Mouse (Mus musculus) T-helper 17 cell (primary cell): ENCODE results near the gene Cracr2a.

Source experiments
- in situ Hi-C, 2 experiments: fragments of 300-600 bp; cut with MboI, MseI; formaldehyde crosslinking; loops; 1 replicate in 1 of 2; 2 replicates in 1 of 2; pipeline ENCODE4 v1.15.1; 2025; ENCODE audit warnings: high pct_unique_total_duplicates in 2 of 2

Cracr2a gene

GRCm38 (mm10) chr6:127565951-127566732, 5.0 kb downstream of the Cracr2a start:
- in situ Hi-C loops, result no loop called here

GRCm38 (mm10) chr6:127571849-127572550, 10.9 kb downstream of the Cracr2a start:
- in situ Hi-C loops, result no loop called here

- in situ Hi-C loops, result no loop called here
These were observed 12.8 kb downstream of the Cracr2a start for GRCm38 (mm10) chr6:127573779-127574463.

DNA sequence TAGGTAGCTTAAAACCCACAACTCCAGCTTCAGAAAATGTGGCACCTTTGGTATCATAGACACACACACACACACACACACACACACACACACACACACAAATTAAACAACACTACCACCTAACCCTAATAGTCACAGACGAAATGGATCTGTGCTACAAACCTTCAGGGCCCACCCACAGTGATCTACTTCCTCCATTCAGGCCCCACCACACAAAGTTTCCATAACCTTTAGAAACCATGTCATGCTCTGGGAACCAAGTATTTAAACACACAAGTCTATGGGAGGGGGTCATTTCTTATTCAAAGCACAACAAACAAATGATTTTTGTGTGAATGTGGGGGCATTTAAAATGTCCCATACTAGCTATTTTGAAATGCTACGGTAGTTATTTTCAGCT, 14.1 kb downstream of the Cracr2a start:
- in situ Hi-C loops, result no loop called here

- in situ Hi-C loops, result no loop called here
These were observed 16.6 kb downstream of the Cracr2a start for GRCm38 (mm10) chr6:127577688-127578087.

- in situ Hi-C loops, result no loop called here
These were observed 17.2 kb downstream of the Cracr2a start for GRCm38 (mm10) chr6:127578316-127578715.

DNA sequence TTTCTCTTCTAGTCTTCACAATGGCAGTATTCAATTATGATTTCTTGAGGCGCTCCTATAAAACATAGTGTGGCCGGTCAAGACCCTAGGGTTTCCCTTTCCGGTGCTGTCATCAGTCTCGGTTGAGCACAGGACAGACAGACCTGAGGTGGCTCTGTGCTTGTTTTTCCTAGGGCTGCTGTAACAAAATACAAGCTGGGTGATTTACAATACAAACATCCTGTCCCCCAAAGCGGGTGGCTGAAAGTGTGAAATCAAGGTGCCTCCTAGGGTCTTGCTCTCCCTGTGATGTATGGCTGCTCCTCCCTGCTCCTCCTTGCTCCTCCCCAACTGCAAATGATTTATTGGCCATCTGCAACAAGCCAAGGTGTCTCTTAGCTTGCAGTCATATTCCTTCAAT, 17.7 kb downstream of the Cracr2a start:
- in situ Hi-C loops, result no loop called here

DNA sequence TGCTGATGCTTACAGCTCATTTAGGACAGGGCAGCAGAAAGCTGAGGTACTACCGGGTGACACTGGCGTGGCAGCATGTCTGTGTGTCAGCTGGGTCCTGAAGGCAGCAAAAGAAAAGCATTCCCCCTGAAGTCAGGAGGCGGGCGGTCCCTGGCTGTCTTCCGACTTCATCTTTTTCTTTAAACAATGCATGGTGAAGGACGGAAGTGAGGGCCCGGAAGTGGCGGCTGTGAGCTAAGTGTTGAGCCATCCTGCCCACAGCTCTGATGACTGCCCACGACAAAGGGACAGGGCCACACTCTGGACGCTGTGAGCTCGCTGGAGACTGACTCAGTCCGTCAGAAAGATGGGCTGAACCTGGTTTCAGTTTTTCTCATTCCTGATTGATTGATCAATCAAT, 20.8 kb downstream of the Cracr2a start:
- in situ Hi-C loops, result no loop called here

GRCm38 (mm10) chr6:127582391-127583176, 21.4 kb downstream of the Cracr2a start:
- in situ Hi-C loops, result no loop called here

DNA sequence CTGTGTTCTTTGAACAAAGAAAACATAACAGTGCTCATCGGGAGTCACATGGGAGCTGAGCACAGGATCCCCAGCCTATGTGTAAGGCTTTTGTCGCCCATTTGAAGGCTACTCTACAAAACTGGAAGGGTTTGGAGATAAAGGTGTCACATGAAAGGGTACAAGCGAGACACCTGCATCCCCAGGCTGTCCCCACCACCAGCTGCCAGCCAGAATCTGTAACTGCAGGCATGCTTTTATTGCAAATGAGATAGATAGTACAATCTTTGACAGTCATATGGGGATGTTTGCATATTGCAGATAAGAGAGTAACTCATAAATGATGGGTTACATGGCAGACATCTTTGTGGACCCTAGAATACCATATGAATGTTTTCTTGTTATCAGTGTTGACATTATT, 30.3 kb downstream of the Cracr2a start:
- in situ Hi-C loops, result no loop called here

GRCm38 (mm10) chr6:127593487-127593886, 32.3 kb downstream of the Cracr2a start:
- in situ Hi-C loops, result no loop called here

- in situ Hi-C loops, result no loop called here
These were observed 38.1 kb downstream of the Cracr2a start for GRCm38 (mm10) chr6:127599280-127599679.

DNA sequence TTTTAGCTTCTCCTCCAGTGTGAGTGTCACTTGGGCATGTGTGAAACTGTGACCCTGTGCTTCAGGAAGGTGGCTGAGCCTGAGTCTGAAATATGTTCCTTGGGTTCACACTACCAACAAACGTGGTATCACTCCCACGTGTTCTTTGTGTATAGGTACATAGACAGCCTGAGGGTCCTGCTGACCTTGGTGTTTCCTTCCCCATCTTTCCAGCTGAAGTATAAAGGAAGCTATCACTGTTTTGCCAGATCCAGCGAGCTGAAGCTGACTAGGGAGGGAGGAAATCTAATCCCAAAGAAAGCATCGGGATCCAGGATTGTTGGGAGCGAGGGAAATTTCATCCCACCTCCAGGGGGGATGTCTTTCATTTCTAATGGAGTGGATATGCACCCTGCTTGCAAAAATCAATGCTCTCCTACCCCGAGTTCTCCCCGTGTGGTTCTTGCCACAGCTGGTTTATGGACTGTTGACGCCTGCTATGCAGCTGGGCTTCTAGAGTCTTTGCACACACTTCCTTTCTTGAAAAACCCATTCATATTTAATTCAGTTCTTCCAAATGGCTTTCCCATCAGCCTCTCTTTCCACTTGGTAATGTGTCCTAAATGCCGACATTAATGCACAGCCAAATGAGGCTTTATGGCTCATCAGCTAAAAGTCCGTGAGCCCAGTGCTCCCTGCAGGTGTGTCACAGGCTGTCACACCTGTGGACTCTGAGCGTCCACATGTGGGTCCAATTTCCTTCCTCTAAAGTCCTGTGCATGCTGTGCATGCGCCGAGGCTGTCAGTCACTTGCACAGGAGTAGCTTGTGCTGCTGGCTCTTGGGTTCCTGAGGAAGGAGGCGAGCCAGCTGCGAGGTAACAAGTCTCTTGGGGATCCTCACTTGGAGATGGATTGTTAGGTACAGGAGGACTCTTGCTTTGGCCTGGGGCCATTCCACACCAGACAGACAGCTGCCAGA, 44.2 kb downstream of the Cracr2a start:
- in situ Hi-C loops, result no loop called here

DNA sequence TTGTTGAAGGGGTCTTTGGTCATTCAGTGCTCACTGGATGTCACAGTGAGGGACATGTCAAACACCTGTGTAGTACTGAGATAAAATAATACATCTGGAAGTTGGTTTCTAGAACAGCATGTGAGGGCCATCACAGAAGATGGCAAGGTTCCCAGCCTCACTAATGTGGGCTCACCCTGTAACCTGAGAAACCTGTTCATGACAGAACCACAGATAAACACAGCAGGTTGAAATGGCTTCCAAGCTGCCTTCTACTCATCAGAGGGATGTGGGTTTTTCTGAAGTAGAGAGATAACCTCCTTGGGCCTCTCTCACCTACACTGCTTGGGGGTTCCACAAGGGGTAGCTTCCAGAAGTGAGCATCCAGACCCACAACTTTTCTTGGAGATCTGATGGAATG, 48.5 kb downstream of the Cracr2a start:
- in situ Hi-C loops, result no loop called here

DNA sequence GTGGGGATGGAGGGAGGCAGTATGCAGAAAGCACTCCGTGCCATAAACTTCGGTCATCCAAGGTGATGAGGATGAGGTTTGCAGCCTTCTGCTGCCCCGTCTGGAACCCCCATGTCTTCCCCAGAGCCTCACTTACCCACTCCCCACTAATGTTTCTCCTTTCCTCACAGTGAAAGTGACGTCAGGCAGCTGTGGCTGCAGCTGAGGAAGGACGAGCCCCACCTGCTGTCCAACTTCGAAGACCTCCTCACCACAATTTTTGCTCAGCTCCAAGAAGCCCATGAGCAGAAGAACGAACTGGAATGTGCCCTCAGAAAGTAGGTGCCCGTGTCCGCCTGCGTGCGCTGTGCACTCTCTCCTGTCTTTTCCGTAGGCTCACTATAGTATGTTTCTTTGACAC, 50.1 kb downstream of the Cracr2a start:
- in situ Hi-C loops, result no loop called here

DNA sequence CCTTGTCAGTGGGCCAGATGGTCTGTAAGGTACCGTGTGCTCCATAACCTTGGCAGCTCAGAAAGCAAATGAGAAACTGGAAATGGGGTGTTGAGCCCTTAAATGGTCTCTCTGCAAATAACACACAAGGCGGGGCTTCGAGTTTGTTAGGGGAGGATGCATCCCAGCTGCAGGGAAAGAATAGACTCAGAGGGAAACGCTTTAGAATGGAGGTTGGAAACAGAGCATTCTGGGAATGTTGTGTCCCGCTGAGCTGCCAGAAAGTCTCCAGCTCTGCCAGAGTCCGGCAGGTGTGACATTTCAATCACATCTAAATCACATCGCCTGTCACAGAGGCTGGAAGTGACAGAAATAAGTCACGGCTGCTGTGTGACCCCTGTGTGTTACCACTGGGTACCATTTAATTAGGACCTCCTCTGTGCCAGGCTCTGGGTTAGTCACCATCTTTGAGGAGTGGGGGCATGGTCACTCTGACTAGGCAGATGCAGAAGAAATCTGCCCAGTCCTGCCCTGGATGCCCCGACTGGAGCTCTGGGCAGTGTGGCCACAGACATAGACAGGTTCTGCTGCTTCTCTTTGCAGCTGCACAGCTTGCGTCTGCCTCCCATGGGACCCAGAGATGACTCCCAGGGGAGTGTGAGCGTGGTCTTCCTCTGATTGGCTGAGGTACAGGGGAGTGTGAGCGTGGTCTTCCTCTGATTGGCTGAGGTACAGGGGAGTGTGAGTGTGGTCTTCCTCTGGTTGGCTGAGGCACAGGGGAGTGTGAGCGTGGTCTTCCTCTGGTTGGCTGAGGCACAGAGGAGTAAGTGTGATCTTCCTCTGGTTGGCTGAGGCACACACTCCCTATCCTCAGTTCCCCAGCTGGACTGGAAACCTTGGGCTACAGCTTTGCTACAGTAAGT, 53.2 kb downstream of the Cracr2a start:
- in situ Hi-C loops, result no loop called here

GRCm38 (mm10) chr6:127616623-127617022, 55.5 kb downstream of the Cracr2a start:
- in situ Hi-C loops, result no loop called here

- in situ Hi-C loops, result no loop called here
These were observed 56.3 kb downstream of the Cracr2a start for GRCm38 (mm10) chr6:127617258-127618025.

- in situ Hi-C loops, result no loop called here
These were observed 57.5 kb downstream of the Cracr2a start for GRCm38 (mm10) chr6:127618686-127619085.
